Mouse (Mus musculus): ENCODE data around the gene Wnt10b. TPM values are rescaled to one million over a fixed set of nuclear protein-coding genes. Genes with fewer than 3 reads are reported as not detected.

Wnt10b gene
- polyA plus RNA-seq, 1 experiment from 2014 or later: 0.19 TPM

DNA sequence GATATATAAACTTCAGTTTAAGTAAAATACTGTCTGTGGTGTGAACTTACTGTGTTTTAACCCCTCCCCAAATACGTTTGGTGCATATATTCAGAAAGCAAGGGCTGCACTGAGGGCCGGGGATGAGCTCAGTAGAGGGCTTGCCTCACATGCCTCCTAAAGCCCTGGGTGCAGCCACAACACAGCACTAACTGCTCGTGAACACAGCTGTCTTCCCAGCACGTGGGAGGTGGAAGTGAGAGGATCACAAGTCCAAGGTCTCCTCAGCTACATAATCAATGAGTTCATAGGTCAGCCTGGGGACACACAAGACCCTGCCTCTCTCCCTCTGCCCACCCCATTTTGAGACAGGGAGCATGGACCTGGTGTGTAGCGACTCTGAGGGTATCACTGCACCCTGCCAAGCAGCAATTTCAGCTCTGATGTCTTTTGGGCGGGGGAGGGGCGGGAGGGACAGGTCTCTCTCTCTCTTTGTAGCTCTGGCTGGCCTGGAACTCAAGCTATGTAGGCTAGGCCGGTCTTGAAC lies 45.9 kb downstream of the Wnt10b start:
- Histone ChIP-seq H3K4me2 (ENCODE audit: low read depth, low read length) (no peak overlapping the region), H3K36me3 (ENCODE audit: control insufficient read depth, insufficient read depth, low read length) (peaks cover 4% of the 10 kb centered on the region; the same call in 1 of the 2 replicates), H3K27ac (ENCODE audit: low read depth, low read length) (no peak overlapping the region), H3K4me3 (ENCODE audit: low read depth, low read length) (no peak overlapping the region), H3K9me3 (ENCODE audit: control insufficient read depth, low read length) (no peaks in the 10 kb centered on the region), H3K9ac (replicated peaks; ENCODE audit: low read depth, low read length) (no peak overlapping the region), H3K4me1 (ENCODE audit: control insufficient read depth, insufficient read depth, low read length) (peaks cover 7% of the 10 kb centered on the region; the same call in 1 of the 2 replicates), H3K27me3 (ENCODE audit: control insufficient read depth, insufficient read depth, low read length) (0 out of 2 replicates have a peak, but pooled peaks cover 3% of the 10 kb centered on the region)
- 62% methylated on average over 8 of the region's 8 CpGs for WGBS
- no peak for ATAC-seq (ENCODE audit: low read depth)

DNA sequence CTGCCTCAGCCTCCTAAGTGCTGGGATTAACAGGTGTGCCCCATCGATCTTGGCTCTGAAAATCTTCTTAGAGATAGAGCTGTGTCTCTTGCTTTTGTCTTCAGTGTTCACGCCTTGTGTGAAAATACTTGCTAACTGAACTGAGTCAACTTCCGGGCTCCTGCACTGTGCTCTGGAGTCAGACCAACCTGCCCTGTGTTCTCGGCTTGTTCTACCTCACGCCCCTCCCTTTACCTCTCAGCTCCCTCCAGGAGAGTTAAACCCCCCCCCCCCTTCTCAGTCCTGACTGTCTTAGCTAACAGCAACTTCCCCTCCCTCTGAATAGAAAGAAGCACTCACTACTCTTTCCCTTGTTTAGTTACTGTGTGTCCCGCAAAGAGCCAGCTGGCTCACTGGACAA lies 47.2 kb downstream of the Wnt10b start:
- peaks cover 7% of the 10 kb centered on the region; the same call in 1 of the 2 replicates for H3K4me1 ChIP-seq (ENCODE audit: control insufficient read depth, insufficient read depth, low read length)
- no peak overlapping the region for H3K4me2 ChIP-seq (ENCODE audit: low read depth, low read length)
- no peaks in the 10 kb centered on the region for H3K9me3 ChIP-seq (ENCODE audit: control insufficient read depth, low read length)
- ATAC-seq (ENCODE audit: low read depth): no peak
- H3K27me3 ChIP-seq (ENCODE audit: control insufficient read depth, insufficient read depth, low read length): peaks cover 5% of the 10 kb centered on the region; the same call in 1 of the 2 replicates
- WGBS: 86% methylated on average over 6 of the region's 6 CpGs
- no peaks in the 10 kb centered on the region for H3K36me3 ChIP-seq (ENCODE audit: control insufficient read depth, insufficient read depth, low read length)
- H3K27ac ChIP-seq (ENCODE audit: low read depth, low read length): no peak overlapping the region
- H3K9ac ChIP-seq (replicated peaks; ENCODE audit: low read depth, low read length): no peak overlapping the region
- H3K4me3 ChIP-seq (ENCODE audit: low read depth, low read length): no peak overlapping the region

DNA sequence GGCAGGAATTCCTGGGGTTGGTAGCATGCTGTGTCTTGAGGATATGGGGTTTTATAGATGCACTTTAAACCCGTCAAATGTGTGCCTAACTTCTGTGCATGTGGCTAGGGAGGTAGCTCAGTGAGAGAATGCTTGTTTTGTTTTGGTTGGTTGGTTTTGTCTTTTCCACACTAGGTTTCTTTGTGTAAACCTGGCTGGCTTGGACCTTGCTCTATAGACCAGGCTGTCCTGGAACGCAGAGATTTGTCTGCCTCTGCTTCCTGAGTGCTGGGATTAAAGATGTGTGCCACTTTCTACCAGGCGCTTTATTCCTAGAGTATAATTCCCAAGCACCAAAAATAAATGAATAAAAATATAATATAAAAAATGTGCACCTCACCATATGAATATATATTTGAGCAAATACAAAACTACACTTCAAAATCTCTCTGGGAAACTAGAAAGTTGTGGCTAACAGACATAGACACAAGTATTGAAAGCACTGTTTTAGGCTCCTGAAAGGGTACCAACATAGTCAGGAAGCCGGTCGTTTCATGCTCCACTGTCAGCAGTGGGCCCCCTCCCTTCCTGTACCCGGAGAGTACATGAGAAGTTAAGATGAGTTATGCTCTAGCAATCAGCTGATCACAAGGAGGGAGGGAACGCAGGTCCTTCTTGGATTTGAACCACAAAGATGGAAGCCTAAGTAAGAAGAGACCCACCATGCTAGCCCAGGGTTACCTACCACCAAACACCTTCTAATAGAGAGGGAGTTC lies 48.0 kb downstream of the Wnt10b start:
- Histone ChIP-seq H3K4me1 (ENCODE audit: control insufficient read depth, insufficient read depth, low read length) (peaks cover 7% of the 10 kb centered on the region; the same call in 1 of the 2 replicates), H3K4me2 (ENCODE audit: low read depth, low read length) (no peak overlapping the region), H3K36me3 (ENCODE audit: control insufficient read depth, insufficient read depth, low read length) (no peaks in the 10 kb centered on the region), H3K9me3 (ENCODE audit: control insufficient read depth, low read length) (no peaks in the 10 kb centered on the region), H3K9ac (replicated peaks; ENCODE audit: low read depth, low read length) (no peak overlapping the region), H3K4me3 (ENCODE audit: low read depth, low read length) (no peak overlapping the region), H3K27ac (ENCODE audit: low read depth, low read length) (no peak overlapping the region), H3K27me3 (ENCODE audit: control insufficient read depth, insufficient read depth, low read length) (peaks cover 5% of the 10 kb centered on the region; the same call in 1 of the 2 replicates)
- WGBS: 65% methylated on average over 7 of the region's 7 CpGs
- ATAC-seq (ENCODE audit: low read depth): no peak

DNA sequence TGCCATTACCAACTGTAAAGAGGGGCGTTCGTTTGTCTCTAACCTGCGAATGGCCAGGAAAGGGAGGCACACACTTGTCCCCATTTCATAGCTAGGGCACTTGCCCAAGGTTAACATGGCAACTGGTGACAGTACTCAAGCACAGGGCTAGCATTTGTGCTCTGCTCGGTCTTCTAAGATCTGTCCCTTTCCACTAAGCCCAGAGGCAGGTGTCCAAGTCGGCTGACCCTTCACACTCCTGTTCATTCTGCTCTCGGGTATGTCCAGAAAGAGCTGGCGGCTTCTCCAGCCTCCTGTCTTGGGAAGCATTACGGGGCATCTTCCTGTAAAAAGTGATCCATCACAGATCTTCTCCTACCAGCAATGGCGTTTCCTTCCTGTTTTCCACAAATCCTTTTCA lies 49.6 kb downstream of the Wnt10b start:
- Histone ChIP-seq H3K4me2 (ENCODE audit: low read depth, low read length) (peak overlapping the region; percentile 77), H3K4me3 (ENCODE audit: low read depth, low read length) (peak overlapping the region; percentile 39; the same call in 1 of the 2 replicates), H3K4me1 (ENCODE audit: control insufficient read depth, insufficient read depth, low read length) (peaks cover 7% of the 10 kb centered on the region; the same call in 1 of the 2 replicates), H3K36me3 (ENCODE audit: control insufficient read depth, insufficient read depth, low read length) (no peaks in the 10 kb centered on the region), H3K27me3 (ENCODE audit: control insufficient read depth, insufficient read depth, low read length) (peaks cover 5% of the 10 kb centered on the region; the same call in 1 of the 2 replicates), H3K27ac (ENCODE audit: low read depth, low read length) (no peak overlapping the region), H3K9me3 (ENCODE audit: control insufficient read depth, low read length) (no peaks in the 10 kb centered on the region), H3K9ac (replicated peaks; ENCODE audit: low read depth, low read length) (no peak overlapping the region)
- no peak for ATAC-seq (ENCODE audit: low read depth)
- WGBS: 43% methylated on average over 9 of the region's 9 CpGs

DNA sequence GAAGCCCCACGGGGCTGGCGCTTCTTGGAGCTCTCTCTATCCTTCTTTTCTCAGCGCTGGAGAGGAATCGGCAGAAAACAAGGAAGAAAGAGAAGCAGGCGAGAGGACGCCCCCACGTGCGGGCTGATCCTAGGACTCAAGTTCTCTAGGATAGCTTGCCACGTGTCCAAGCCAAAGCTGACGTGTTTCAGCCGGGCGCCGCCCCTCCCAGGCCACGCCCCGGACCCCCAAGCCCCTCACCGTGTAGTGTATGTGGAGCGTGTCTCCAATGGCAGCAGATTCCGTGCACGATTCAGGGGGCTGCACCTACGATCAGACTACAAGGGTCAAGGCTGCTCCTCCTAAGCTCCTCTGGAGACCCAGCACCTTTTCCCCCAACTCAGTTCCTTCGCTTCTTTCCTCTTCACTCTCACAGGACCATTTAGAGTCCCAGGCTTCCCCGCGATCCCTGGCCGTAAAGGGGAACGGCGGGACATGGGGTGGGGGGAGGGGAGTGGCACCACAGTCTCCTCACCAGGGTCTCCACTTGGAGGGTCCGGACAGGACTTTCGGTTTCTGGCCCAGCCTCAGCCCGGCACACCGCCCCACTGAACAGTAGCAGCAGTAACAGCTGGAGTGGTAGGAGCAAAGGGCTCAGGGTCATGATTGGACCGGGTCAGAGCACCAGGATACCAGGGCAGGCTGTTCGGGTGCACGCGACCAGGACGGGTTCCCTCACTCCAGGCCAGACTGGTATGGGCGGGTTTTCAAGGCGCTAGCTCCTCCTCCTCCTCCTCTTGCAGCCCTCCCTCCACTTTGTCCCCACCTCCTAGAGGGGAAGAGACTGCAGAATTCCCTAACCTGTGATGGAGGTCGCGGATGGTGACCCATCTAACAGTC lies 50.3 kb downstream of the Wnt10b start, which contains the start of gene Fkbp11:
Gene Fkbp11 (minus strand): TSS at position 756 of the 879 bp plus-strand sequence.
- Histone ChIP-seq H3K27ac (ENCODE audit: low read depth, low read length) (no peak within 1 kb of the TSS), H3K36me3 (ENCODE audit: control insufficient read depth, insufficient read depth, low read length) (no peaks in the 10 kb centered on the region), H3K4me2 (ENCODE audit: low read depth, low read length) (peak within 1 kb of the TSS; percentile 77), H3K9me3 (ENCODE audit: control insufficient read depth, low read length) (no peaks in the 10 kb centered on the region), H3K9ac (replicated peaks; ENCODE audit: low read depth, low read length) (peak within 1 kb of the TSS; percentile 43; the same call in 1 of the 2 replicates), H3K4me3 (ENCODE audit: low read depth, low read length) (peak within 1 kb of the TSS; percentile 39), H3K4me1 (ENCODE audit: control insufficient read depth, insufficient read depth, low read length) (peaks cover 7% of the 10 kb centered on the region; the same call in 1 of the 2 replicates), H3K27me3 (ENCODE audit: control insufficient read depth, insufficient read depth, low read length) (peaks cover 5% of the 10 kb centered on the region; the same call in 1 of the 2 replicates)
- peak; percentile 71 for ATAC-seq (ENCODE audit: low read depth)
- WGBS: under 1% methylated on average over 37 of the region's 39 CpGs

DNA sequence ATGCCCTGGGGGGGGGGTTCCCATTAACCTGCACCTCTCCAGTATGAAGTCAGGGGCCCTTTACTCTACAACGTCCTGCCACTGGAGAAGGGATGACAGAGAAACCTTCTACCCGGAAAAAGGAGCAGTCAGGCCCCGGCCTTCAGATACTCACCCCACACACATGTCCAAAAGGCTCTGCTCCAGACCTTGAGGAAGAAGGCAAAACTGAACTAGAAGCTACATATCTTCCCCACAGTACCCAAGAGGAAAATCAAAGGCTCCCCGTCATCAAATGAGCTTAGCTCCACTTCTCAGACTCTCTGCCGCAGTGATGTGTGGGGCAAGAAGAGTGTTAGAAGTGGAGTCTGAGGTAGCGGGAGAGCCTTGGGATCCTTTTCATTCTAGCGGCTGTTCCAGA lies 51.2 kb downstream of the Wnt10b start:
- H3K27ac ChIP-seq (ENCODE audit: low read depth, low read length): no peak overlapping the region
- H3K4me3 ChIP-seq (ENCODE audit: low read depth, low read length): no peak overlapping the region
- 44% methylated on average over 7 of the region's 7 CpGs for whole genome bisulfite sequencing
- H3K4me2 ChIP-seq (ENCODE audit: low read depth, low read length): peak overlapping the region; percentile 77; the same call in 1 of the 2 replicates
- H3K27me3 ChIP-seq (ENCODE audit: control insufficient read depth, insufficient read depth, low read length): peaks cover 5% of the 10 kb centered on the region; the same call in 1 of the 2 replicates
- H3K36me3 ChIP-seq (ENCODE audit: control insufficient read depth, insufficient read depth, low read length): no peaks in the 10 kb centered on the region
- H3K9ac ChIP-seq (replicated peaks; ENCODE audit: low read depth, low read length): no peak overlapping the region
- ATAC-seq (ENCODE audit: low read depth): no peak
- no peaks in the 10 kb centered on the region for H3K9me3 ChIP-seq (ENCODE audit: control insufficient read depth, low read length)
- peaks cover 7% of the 10 kb centered on the region; the same call in 1 of the 2 replicates for H3K4me1 ChIP-seq (ENCODE audit: control insufficient read depth, insufficient read depth, low read length)

DNA sequence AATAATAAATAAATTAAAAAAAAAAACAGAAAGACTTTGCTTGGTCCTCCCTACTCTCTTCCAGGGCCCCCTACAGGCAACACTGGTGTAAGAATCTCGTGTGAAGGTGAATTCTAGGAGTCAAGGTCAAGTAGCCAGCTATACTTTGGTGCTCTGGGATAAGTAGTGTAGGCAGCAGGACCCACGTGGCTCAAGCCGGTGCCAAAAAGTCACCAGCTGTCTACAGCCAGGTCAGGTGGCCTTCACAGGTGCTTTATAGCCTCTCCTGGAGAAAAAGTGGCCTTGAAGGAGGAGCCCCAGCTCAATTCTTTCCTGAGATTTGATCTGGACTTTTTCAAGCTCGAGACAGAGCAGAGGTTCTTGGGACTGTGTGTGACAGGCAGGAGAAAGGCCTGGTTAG lies 51.9 kb downstream of the Wnt10b start:
- Histone ChIP-seq H3K9me3 (ENCODE audit: control insufficient read depth, low read length) (no peaks in the 10 kb centered on the region), H3K27me3 (ENCODE audit: control insufficient read depth, insufficient read depth, low read length) (peaks cover 5% of the 10 kb centered on the region; the same call in 1 of the 2 replicates), H3K4me1 (ENCODE audit: control insufficient read depth, insufficient read depth, low read length) (peaks cover 7% of the 10 kb centered on the region; the same call in 1 of the 2 replicates), H3K4me2 (ENCODE audit: low read depth, low read length) (no peak overlapping the region), H3K27ac (ENCODE audit: low read depth, low read length) (no peak overlapping the region), H3K36me3 (ENCODE audit: control insufficient read depth, insufficient read depth, low read length) (no peaks in the 10 kb centered on the region), H3K4me3 (ENCODE audit: low read depth, low read length) (no peak overlapping the region), H3K9ac (replicated peaks; ENCODE audit: low read depth, low read length) (no peak overlapping the region)
- 80% methylated on average over 4 of the region's 4 CpGs for WGBS
- ATAC-seq (ENCODE audit: low read depth): no peak

DNA sequence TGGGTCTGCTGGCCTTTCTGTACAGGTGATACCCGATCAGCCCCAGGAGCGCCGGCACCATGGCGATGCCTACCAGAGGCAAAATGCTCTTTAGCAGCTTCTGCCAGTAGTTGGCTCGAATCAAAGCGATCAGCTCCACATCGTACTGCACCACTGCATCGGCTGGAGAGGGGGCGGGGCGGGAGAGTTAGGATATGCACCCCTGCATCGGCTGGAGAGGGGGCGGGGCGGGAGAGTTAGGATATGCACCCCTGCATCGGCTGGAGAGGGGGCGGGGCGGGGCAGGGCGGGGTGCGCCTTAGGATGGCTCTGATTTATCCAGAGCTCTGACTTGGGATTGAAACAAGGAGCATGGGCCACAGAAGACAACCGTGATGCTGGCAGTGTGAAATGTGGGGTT lies 53.5 kb downstream of the Wnt10b start:
- ATAC-seq (ENCODE audit: low read depth): no peak
- Histone ChIP-seq H3K9me3 (ENCODE audit: control insufficient read depth, low read length) (no peaks in the 10 kb centered on the region), H3K36me3 (ENCODE audit: control insufficient read depth, insufficient read depth, low read length) (no peaks in the 10 kb centered on the region), H3K4me1 (ENCODE audit: control insufficient read depth, insufficient read depth, low read length) (peaks cover 7% of the 10 kb centered on the region; the same call in 1 of the 2 replicates), H3K4me2 (ENCODE audit: low read depth, low read length) (peak overlapping the region; percentile 6; the same call in 1 of the 2 replicates), H3K27me3 (ENCODE audit: control insufficient read depth, insufficient read depth, low read length) (peaks cover 5% of the 10 kb centered on the region; the same call in 1 of the 2 replicates), H3K27ac (ENCODE audit: low read depth, low read length) (no peak overlapping the region), H3K9ac (replicated peaks; ENCODE audit: low read depth, low read length) (no peak overlapping the region), H3K4me3 (ENCODE audit: low read depth, low read length) (no peak overlapping the region)
- 34% methylated on average over 19 of the region's 19 CpGs for WGBS

All from neural tube, embryonic 14.5 days (tissue).